Mouse (Mus musculus) ovary, postnatal 10 days (tissue): ENCODE measurements around the gene Gpr89.

Source experiments
- DNase-seq: peaks from one replicate; pipeline ENCODE4 v3.0.0; 2022; ENCODE audit warnings: low spot score

The Gpr89 gene

DNA sequence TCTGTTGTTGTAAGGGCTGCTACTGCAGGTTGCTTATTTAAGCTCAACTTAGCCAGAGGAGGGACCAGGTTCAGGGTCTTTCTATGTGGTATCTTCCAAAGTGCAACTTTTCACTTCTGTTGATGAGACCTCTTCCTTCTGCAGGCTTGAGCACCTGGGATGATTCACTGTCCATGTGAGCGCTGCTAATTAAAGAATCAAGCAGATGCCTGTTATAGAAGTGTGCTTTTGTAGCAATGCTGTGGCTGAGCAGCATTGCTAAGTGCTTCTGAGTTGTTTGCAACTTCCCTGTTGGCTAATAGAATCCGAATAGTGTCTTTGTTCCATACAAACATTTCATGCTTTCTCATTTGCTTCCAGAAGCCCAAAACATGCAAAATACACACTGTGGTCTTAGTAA, 34.9 kb downstream of the Gpr89 start:
- no peak for DNase-seq

DNA sequence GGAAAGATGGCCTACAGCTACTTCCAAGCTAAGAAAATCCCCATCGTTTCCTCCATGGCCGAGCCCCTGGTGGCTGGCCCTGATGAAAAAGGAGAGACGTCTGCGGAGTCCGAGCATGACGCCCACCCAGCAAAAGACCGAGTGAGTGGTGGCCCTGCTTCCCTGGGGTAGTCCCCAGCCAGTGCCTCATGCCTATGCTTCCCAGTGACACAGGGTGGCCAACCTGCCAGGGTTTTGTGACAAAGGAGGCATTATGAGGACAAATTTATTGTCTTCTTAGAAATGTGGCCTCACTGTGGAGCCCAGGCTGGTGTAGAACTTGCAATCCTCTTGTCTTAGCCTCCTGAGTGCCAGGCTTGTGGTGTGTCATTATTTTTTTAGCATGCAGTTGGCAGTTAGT, 36.1 kb downstream of the Gpr89 start:
- DNase-seq, result no peak

DNA sequence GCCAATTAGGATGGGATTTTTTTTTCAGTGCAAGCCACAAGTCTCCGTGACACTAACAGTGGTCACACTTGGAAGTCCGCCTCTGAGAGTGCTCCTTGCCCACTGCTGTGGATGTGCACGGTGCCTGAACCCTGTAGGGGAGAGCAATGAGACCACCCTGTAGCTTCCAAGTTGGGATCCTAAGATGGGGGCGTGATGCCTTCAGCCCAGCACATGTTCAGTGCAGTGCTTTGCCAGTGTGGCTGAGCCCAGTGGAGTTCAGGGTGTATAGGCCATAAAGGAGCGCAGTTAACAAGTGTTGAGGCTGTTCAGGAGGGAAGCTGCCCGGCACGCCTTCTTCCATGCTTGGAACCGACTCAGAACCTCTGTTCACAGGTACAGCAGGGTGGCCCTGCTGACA, 36.6 kb downstream of the Gpr89 start:
- DNase-seq, result no peak

DNA sequence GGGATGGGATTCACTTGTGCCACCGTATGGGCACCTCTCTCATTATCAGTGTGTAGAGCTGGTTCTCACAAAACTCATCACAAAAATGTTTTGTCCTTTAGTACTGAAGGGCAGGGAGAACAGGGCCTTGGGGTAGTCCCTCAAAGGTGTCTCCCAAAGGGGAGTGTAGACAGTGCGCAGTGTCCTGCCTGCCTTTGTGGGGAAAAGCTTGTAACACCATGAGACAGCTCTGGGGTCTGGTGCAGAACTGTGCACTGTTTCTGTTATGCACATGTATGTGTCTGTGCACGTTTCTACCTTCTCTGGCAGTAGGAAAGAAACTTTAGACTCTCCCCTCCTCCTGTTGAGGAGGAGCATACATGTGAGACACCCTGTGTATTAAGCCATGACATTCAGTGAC, 37.3 kb downstream of the Gpr89 start:
- no peak for DNase-seq

DNA sequence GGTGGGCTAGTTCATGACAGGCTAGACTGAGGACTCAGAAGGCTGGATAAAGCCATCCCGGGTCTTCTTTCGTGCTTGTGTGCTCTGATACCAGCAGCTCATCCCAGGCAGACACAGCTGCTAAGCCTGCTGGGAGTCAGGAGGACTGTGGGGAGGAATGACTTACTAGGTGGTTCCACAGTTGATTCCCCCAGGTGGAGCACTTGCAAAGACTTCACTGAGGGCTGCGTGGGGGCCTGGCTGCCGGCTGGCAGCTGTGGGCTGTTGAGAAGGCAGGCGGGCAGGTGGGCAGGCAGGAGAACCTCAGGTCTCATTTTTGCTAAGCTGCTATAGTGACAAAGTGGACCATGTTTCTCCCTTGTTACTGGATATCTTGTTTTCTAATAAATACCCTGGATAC, 44.6 kb downstream of the Gpr89 start:
- no peak for DNase-seq

DNA sequence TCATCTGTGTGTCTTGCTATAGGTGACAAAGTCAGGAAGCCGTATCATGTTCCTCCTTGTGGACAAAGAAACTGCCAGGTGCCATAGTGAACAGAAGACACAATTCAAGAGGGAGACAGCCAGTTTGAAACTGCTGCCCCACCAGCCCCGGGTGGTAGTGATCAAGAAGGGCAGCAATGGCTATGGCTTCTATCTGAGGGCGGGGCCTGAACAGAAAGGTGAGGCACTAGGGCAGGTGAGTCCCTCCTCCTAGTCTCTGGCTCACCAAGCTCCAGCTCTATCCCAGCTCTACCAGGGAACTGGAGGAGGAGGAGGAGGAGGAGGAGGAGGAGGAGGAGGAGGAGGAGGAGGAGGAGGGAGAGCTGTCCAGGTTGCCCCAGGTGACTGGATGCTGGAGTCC, 49.3 kb downstream of the Gpr89 start:
- DNase-seq, result no peak

DNA sequence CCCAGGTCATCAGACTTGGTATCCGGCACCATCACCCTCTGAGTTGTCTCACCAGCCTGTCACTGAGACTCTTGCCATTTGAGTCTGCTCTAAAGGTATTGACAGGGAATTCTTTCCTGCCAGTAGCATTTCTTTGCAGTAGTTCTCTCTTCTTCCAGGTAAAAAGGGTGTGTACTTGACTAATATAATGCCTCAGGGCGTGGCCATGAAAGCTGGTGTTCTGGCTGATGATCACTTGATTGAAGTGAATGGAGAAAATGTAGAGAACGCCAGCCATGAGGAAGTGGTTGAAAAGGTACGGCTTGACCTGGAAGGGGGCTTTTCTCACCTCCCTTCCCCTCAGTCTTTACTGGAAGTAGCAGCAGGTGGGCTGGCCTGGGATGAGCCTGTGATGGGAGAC, 50.8 kb downstream of the Gpr89 start:
- no peak for DNase-seq

DNA sequence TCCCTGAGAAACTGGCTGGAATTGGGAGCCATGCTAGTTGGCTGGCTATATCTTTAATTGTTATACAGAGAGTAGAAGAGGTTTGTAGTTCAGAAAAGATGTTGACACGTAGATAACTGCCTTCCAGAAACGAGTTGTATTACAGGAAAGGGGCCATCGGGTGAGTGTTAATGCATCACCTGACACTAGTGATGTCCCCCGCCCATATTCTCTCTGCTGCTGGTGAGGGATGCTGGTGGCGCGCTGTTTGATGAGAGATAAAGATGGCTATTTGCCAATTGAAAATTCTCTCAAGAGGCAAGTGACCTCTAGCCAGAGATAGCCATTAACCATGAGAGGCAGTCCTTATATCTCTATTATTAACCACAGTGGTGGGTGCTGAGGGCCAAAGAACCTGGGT, 52.6 kb downstream of the Gpr89 start:
- DNase-seq, result no peak

DNA sequence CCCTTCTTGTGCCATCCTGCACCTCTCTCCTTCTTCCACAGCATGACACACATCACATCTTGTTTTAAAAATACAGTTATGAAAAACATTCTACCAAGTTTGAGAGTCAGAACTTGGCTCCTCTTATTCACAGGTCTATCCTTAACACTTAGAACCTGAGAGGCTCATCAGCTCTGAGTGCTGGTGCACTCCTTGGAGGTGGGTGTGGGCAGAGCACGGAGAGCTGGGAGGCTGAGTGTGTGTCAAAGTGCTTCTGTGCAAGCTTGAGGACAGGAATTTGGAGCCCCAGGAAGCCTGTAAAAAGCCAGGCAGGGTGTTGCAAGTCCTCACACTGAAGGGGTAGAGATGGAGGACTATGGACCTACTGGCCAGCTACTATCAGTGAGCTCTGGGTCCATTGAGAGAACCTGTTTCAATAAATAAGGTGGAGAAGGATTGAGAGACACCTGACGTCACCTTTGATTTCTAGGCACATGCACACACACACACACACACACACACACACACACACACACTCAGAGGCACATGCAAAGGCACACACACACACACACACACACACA, 55.9 kb downstream of the Gpr89 start:
- DNase-seq, result no peak

DNA sequence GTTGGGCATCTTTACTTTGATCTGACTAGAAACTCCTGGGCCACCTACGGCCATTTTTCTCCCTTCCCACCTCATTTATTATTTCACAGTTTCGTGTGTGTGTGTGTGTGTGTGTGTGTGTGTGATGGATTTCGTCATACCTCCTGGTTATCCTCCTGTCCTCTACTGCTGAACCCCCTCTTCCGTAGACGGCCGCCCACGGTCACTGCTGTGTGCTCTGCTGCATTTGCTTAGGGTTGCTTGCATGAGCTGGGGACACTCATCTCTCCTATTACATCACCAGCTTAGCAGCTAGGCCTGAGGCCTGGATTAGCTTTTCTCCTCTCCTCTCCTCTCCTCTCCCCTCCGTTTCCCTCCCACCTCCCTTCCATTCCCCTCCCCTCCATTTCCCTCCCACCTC, 56.7 kb downstream of the Gpr89 start:
- DNase-seq, result no peak

DNA sequence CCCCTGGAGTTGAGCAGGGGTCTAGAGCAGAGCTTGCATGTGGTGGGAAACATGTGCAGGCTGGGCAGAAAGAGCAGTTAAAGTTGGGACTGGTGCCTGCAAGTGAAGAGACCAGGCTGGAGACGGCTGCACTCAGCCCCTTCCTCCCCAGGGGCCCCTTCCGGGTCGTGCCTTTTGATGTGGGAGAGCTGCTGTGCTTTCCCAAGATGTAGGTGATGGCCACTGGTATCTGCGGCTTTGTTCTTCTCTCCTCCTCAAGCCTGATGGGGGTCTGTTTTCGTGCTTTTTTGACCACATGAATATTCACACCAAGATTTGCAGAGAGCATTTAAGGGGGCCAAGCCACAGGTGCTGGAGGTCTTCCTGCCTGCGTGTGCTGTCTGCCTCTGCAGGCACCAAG, 57.5 kb downstream of the Gpr89 start:
- DNase-seq, result no peak

DNA sequence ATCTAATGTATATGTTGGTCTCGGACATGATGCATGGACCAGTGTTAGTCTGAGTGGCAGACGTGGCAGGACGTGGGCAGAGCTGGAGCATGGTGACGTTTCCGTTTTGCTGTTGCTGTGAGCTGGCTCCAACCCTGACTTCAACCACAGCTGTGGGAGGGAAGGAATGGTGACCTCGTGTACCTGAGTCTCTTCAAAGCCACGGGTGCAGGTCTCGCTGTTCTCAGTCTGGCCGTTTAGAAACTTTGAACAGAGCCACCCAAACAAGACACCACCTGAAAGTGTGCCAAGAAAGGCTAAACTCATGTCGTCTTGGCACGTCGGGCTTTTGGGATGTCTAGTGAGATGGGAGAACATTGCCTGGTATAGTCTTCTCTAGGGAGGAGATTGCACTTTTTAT, 58.2 kb downstream of the Gpr89 start:
- DNase-seq, result no peak

DNA sequence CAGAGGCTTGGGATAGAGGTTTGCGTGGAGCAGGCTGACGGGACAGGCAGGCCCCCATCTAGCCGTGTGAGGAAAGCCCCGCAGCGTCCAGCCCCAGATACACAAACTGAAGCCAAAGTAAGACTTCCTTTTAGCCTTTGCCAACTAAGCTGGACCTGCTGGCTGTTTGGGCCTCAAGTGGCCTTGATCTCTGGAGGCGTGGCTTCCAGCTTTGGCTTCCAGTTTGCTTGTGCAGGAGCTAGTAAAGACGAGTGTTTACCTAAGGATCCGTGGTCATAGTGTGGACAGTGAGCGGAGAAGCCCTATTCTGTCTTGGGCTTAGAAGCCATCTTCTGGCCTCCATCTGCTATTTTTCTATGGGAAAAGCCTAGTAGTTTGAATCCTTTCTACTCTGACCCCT, 59.3 kb downstream of the Gpr89 start:
- no peak for DNase-seq

DNA sequence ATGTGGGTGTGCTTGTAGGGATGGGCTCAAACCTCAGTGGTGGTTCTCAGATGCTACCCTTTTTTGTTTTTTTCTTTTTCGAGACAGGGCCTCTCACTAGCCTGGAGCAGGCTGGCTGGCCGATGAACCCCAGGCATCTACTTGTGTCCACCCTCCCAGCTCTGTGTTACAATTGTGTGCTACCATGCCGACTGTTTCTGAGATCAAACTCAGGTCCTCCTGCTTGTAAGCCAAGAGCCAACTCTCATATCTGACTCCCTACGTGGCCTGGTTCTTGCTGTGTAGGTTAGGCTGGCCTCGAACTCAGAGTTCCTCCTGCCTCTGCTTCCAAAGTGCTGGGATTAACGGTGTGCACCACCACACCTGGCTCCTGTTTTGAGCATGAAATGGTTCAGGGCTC, 60.0 kb downstream of the Gpr89 start:
- no peak for DNase-seq

DNA sequence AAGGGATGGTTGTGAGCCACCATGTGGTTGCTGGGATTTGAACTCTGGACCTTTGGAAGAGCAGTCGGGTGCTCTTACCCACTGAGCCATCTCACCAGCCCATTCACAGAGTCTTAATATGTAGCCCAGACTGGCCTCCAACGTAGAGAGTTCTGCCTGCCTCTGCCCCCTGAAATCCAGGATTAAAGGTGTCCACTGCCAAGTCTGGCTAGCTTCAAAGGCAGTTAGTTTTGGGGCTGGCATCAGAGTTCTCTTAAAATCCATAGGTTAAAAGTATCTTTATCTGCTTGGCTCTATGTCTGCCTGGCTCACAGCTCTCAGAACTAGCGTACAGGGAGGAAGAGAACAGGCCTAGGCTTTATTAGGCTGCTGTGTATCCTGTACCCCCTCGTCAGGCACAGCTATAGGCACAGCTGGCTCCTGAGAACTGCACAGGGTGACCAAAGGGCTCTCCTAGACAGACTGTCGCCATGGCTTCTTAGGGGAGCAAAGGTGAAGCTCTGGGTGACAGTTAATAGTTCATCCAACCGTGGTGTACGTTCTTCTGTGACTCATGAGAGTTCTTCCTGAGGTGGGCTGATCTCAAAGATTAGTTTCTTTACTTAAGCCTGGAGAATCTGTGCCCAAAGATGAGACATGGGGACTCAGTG, 66.0 kb downstream of the Gpr89 start:
- no peak for DNase-seq

DNA sequence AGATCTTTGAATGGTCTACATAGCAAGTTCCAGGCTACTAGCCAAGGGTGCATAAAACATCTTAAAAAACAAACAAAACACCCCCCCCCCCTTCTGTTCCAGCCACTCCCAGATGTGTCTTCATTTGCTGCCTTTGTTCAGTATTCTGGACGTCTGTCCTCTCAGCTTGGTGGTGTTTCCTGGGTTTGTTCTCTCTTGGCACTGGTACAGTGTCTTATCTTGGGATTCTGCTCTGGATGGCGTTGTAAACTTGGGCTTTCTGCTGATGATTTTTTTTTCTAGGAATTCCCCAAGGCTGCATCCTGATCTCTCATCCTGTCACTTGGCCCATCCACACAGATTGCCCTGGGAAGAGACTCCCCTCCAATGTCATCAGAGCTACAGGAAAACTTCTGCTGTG, 68.7 kb downstream of the Gpr89 start:
- no peak for DNase-seq

DNA sequence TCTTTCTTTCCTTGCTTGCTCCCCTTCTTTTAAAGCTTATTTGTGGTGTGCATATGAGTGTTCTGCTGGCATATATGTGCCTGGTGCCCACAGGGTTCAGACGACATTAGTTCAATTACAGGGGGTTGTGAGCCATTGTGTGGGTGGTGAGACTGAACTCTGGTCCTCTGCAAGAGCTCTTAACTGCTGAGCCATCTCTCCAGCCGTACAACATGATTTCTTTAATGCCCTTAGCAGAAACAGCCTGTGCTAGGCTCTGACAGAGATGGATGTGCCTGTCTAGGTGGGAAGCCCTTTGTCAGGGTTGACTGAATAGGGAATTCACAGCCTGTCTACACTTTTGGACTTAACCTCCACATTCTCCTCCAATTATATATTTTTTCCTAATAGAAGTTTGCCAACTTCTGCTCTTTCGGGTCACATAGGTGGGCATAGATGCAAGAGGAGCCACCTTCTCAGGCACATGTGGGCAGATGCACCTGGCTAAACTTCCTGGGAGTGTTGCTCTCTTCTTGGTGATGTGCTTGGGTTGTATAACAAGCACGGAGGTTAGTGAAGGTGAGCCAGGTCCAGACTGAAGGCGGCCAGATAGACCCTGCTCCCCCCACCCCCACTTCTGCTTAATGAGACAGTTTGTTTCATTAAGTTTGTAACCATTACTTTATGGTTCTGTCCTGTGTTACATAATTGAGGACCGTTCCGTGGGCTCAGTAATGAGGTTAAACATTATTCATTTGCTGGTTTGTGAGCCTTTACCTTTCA, 70.4 kb downstream of the Gpr89 start:
- no peak for DNase-seq

DNA sequence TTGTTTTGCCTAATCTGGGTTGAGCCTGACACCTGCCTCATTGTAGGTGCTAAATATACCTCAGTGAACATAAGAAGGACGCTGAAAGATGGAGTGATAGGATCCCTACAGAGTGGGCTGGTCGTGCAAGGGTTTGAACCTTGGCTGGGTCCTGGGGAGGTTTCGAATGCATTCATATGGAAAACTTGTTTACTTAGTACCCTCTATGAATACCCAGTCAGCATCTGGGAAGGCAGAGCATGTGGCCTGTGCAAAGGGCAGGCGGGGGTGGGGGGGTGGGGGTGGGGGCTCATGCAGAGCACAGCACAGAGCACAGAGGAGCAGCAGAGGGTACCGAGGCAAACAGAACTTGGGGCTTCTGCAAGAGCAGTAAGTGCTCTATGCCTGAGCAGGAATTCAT, 72.2 kb downstream of the Gpr89 start:
- no peak for DNase-seq

DNA sequence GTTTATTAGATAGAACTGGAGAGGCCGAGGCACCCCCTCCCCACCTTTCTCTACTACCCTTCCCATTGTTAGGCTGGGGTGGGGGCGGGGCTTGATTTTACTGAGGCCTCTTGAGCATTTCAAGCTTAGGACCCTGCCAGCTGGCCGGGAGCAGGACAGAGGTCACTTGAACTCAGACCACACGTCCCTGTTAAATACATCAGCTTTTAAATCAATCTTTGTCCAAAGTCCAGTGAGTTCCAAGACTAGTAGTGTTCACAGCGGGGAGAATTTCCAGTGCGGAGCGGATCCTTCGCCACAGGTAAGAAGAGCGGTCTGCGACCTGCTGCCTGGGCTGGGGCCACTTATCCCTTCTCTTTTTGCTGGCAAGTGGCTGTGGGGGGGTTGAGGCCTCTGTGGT, 75.3 kb downstream of the Gpr89 start:
- DNase-seq, result no peak

DNA sequence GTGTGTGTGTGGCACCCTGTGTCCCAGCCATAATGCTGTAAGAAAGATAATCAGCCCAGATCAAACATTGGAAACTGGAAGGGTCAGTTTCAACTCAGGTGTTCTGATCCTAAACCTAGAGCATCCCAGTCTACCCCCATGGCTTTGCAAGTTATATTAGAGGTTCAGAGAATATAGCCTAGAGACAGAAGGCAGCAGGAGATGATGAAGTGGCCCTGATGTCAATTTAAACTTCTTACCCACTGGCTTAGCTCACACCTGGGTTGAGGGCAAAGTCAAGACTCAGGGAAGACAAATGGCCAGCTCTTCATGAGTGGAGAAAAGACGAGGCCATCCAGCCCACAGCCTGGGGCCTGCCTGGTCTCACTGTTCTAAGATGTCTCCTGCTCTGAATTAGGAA, 76.2 kb downstream of the Gpr89 start, which contains the start of the genes Pdzk1 and Cd160:
Gene Pdzk1 (plus strand): TSS at position 301 of the 400 bp plus-strand sequence.
Gene Cd160 (minus strand): TSS at position 368 of the 400 bp plus-strand sequence.
- DNase-seq, result no peak

DNA sequence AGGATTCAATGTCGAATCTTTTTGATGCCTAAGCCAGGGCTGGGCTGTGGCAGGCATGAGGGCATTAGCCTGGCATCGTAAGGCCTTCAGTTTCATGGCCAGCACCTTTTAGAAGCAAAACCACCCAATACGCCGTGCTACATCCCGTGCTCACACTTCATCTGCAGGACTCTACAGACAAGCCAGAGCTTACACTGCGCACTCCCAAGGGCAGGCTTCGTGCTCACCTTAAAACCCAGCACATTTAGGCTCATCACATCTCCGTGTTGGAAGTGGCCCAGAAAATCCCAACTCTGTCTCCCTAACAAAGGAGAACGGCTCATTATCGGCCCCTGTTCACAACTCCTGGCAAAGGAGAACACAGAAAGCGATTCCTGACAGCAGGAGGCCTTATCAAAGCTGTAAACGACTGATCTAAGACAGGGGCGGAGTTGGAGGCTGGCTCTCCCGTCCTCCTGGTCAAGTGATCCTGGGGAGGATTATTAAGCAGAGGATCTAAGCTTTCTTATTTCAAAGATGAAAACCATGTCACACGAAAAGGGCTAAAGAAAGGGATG, 76.8 kb downstream of the Gpr89 start:
- no peak for DNase-seq

DNA sequence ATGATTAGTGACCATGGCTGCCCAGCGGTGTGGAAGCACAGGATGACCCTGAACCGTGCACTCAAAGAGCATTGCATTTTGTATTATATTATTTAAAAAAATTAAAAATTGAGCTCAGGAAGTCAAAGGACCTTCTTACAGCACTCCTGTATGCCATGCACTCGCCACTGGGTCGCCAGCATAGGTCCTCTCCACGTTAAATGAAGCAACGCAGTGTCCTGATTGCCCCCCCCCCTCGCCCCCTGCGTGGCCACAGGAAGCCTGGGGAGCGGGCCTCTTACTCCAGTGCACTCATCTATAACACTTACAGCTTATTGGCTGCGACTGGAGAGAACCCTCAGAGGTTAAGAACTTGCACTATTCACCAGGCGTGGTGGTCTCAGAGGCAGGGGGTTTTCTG, 79.9 kb downstream of the Gpr89 start:
- DNase-seq, result no peak

DNA sequence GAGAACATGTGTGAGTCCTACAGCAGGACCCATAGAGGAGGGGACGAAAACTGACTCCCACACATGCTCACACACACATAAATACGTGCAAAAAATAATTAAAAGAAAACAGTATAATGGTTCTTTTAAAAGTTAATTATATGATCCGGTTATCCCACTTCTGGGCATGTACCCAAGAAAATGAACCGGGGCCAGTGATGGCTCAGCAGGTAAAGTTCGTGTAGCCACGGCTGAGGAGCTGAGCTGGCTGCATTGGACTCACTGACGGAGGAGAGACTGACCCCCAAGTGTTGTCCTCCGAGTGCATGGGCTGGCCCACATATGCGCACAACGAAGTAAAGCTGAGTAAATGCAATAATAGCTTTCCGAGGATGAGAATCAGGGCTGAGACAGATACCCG, 80.5 kb downstream of the Gpr89 start:
- no peak for DNase-seq
